Mouse (Mus musculus) heart, embryonic 14.5 days (tissue): ENCODE results near the gene Ggact. TPM values are rescaled to one million over a fixed set of nuclear protein-coding genes. Genes with fewer than 3 reads are reported as not detected.

Experiments
- ATAC-seq: fragments of 200-750 bp; cut with Nextera tagmentation; 2 replicates; pipeline ENCODE4 v1.8.0; 2017; ENCODE audit warnings: low read depth, moderate TSS enrichment; ENCODE audit not compliant: insufficient number of reproducible peaks, insufficient read depth, low FRiP score
- H3K27ac ChIP-seq, 2 experiments: fragments of 200-500 bp in 1 of 2; fragments of 300-500 bp in 1 of 2; sonication (generic) in 1 of 2; replicated peaks in 1 of 2; 2 replicates each; pipeline ENCODE4 v1.5.1; 2012 to 2014; ENCODE audit warnings: low read depth in 2 of 2, low read length in 2 of 2, control low read depth in 1 of 2, mild to moderate bottlenecking in 1 of 2, mixed read lengths in 1 of 2; ENCODE audit not compliant: control insufficient read depth in 1 of 2, insufficient read depth in 1 of 2
- H3K27me3 ChIP-seq: fragments of 300-500 bp; sonication (generic); 2 replicates; pipeline ENCODE4 v1.6.1; 2014; ENCODE audit warnings: mild to moderate bottlenecking, low read length, control low read depth; ENCODE audit not compliant: control insufficient read depth, insufficient read depth
- H3K36me3 ChIP-seq: fragments of 300-500 bp; sonication (generic); 2 replicates; pipeline ENCODE4 v1.6.1; 2014; ENCODE audit warnings: mild to moderate bottlenecking, control low read depth, low read length, mixed read lengths; ENCODE audit not compliant: control insufficient read depth, insufficient read depth
- H3K4me1 ChIP-seq, 2 experiments: fragments of 200-500 bp in 1 of 2; fragments of 300-500 bp in 1 of 2; sonication (generic) in 1 of 2; 2 replicates each; pipeline ENCODE4 v1.6.1; 2012 to 2014; ENCODE audit warnings: low read length in 2 of 2, control low read depth in 1 of 2, mixed read lengths in 1 of 2; ENCODE audit not compliant: control insufficient read depth in 2 of 2, insufficient read depth in 2 of 2
- H3K4me2 ChIP-seq: fragments of 300-500 bp; sonication (generic); 2 replicates; pipeline ENCODE4 v1.6.1; 2014; ENCODE audit warnings: mild to moderate bottlenecking, low read length
- H3K4me3 ChIP-seq, 2 experiments: fragments of 200-500 bp in 1 of 2; fragments of 300-500 bp in 1 of 2; sonication (generic) in 1 of 2; 2 replicates each; pipeline ENCODE4 v1.5.1; 2012 to 2014; ENCODE audit warnings: low read length in 2 of 2, mild to moderate bottlenecking in 2 of 2, control low read depth in 1 of 2, low read depth in 1 of 2, moderate library complexity in 1 of 2; ENCODE audit not compliant: control insufficient read depth in 1 of 2, insufficient read depth in 1 of 2
- H3K9ac ChIP-seq: fragments of 300-500 bp; sonication (generic); 2 replicates; pipeline ENCODE4 v1.6.1; 2014; ENCODE audit warnings: mild to moderate bottlenecking, low read length
- H3K9me3 ChIP-seq: fragments of 300-500 bp; sonication (generic); 2 replicates; pipeline ENCODE4 v1.6.1; 2016; ENCODE audit warnings: low read length, control low read depth; ENCODE audit not compliant: control insufficient read depth
- WGBS: fragments of 180-500 bp; shearing (Covaris S2); extraction: QIAGEN DNeasy Blood & Tissue Kit; methylation state at CpG from one replicate; pipeline ENCODE4 v1.1.7; 2014; 5-methylcytosine and 5-hydroxymethylcytosine counted together
- polyA plus RNA-seq: library from polyadenylated mRNA; unstranded; fragments of >200 nt; fragmentation: Nextera tagmentation; extraction: Ambion mirVana; gene quantifications from 2 replicates; pipeline ENCODE4 v1.2.1, GENCODE M21; 2014

Gene Ggact
- polyA plus RNA-seq, 1 experiment from 2014 or later, result 18.9 TPM

- Histone ChIP-seq H3K36me3 (no peaks in the 10 kb centered on the region), H3K9me3 (no peaks in the 10 kb centered on the region), H3K4me2 (no peak overlapping the region), H3K9ac (no peak overlapping the region), H3K27ac (no peak overlapping the region), H3K27me3 (no peaks in the 10 kb centered on the region), H3K4me3 (no peak overlapping the region), H3K4me1 (peaks cover 4 to 34% of the 10 kb centered on the region in 2 experiments)
- 75% methylated on average over 6 of the region's 6 CpGs for WGBS
- ATAC-seq, result no peak
Observed at GRCm38 (mm10) chr14:122869831-122870230, 43.7 kb downstream of the Ggact start.

- Histone ChIP-seq H3K27me3 (no peaks in the 10 kb centered on the region), H3K9ac (no peak overlapping the region), H3K4me2 (no peak overlapping the region), H3K36me3 (no peaks in the 10 kb centered on the region), H3K4me1 (peaks cover 2 to 32% of the 10 kb centered on the region in 2 experiments), H3K27ac (0 out of 4 replicates have a peak overlapping the region, but pooled peaks of 1 of the 2 experiments have one; percentile 14), H3K4me3 (no peak overlapping the region), H3K9me3 (no peaks in the 10 kb centered on the region)
- WGBS, result 52% methylated on average over 4 of the region's 4 CpGs
- ATAC-seq, result peak; percentile 72
Observed at GRCm38 (mm10) chr14:122867531-122868285, 45.8 kb downstream of the Ggact start.

- Histone ChIP-seq H3K27ac (no peak overlapping the region), H3K27me3 (no peaks in the 10 kb centered on the region), H3K4me3 (no peak overlapping the region), H3K4me2 (no peak overlapping the region), H3K36me3 (no peaks in the 10 kb centered on the region), H3K4me1 (peaks cover 6 to 31% of the 10 kb centered on the region in 2 experiments), H3K9ac (no peak overlapping the region), H3K9me3 (no peaks in the 10 kb centered on the region)
- 41% methylated on average over 4 of the region's 4 CpGs for WGBS
- ATAC-seq, result no peak
Observed at GRCm38 (mm10) chr14:122865462-122866129, 48.0 kb downstream of the Ggact start.

- H3K4me2 ChIP-seq, result 0 out of 2 replicates have a peak overlapping the region, but pooled peaks have one; percentile 4
- no peak overlapping the region for H3K4me3 ChIP-seq
- H3K9me3 ChIP-seq, result no peaks in the 10 kb centered on the region
- 33% methylated on average over 4 of the region's 4 CpGs for WGBS
- no peak for ATAC-seq
- H3K27me3 ChIP-seq, result no peaks in the 10 kb centered on the region
- no peaks in the 10 kb centered on the region for H3K36me3 ChIP-seq
- H3K27ac ChIP-seq, result no peak overlapping the region
- peaks cover 6 to 22% of the 10 kb centered on the region in 2 experiments for H3K4me1 ChIP-seq
- H3K9ac ChIP-seq, result no peak overlapping the region
Observed at GRCm38 (mm10) chr14:122862623-122863022, 50.9 kb downstream of the Ggact start.

GRCm38 (mm10) chr14:122859792-122860191, 53.8 kb downstream of the Ggact start:
- Histone ChIP-seq H3K36me3 (no peaks in the 10 kb centered on the region), H3K9ac (no peak overlapping the region), H3K27ac (no peak overlapping the region), H3K27me3 (no peaks in the 10 kb centered on the region), H3K4me1 (peaks cover 6 to 9% of the 10 kb centered on the region in 2 experiments), H3K4me2 (no peak overlapping the region), H3K9me3 (no peaks in the 10 kb centered on the region), H3K4me3 (no peak overlapping the region)
- no peak for ATAC-seq
- 80% methylated on average over 1 of the region's 1 CpGs for WGBS

- Histone ChIP-seq H3K4me3 (no peak overlapping the region), H3K9me3 (no peaks in the 10 kb centered on the region), H3K36me3 (no peaks in the 10 kb centered on the region), H3K9ac (no peak overlapping the region), H3K4me2 (no peak overlapping the region), H3K4me1 (no peaks in the 10 kb centered on the region), H3K27me3 (no peaks in the 10 kb centered on the region), H3K27ac (no peak overlapping the region)
- WGBS, result 66% methylated on average over 5 of the region's 5 CpGs
- ATAC-seq, result no peak
Observed at GRCm38 (mm10) chr14:122852506-122853057, 61.0 kb downstream of the Ggact start.

GRCm38 (mm10) chr14:122837018-122837417, 76.5 kb downstream of the Ggact start:
- no peaks in the 10 kb centered on the region for H3K9me3 ChIP-seq
- H3K4me2 ChIP-seq, result no peak overlapping the region
- no peak overlapping the region for H3K27ac ChIP-seq
- H3K4me3 ChIP-seq, result no peak overlapping the region
- H3K27me3 ChIP-seq, result no peaks in the 10 kb centered on the region
- H3K9ac ChIP-seq, result no peak overlapping the region
- no peaks in the 10 kb centered on the region for H3K4me1 ChIP-seq
- WGBS, result 77% methylated on average over 2 of the region's 2 CpGs
- ATAC-seq, result no peak
- no peaks in the 10 kb centered on the region for H3K36me3 ChIP-seq
